Mouse (Mus musculus): ENCODE data around the gene Pkig. TPM values are rescaled to one million over a fixed set of nuclear protein-coding genes. Genes with fewer than 3 reads are reported as not detected.

Pkig gene
- total RNA-seq, 2 experiments from 2014 or later, result 93.9 to 125 TPM

DNA sequence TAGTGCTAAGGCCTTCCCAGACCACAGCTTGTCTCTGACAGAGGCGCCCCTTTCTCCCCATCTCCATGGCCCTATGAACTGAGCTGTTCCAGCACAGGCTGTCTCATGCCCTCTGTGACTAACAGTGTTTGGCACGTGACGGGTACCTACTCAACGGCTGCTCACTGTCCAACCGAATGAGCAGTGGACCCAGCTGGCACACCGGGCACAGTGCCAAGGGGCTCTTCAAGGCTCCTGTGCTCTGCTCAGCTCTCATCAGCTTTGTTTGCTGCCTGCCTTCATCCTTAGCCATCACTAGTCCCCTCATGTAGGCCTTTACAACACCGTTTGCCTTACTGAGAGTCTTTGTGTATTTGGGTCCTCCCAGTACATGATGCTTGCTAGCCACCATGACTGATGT lies 64.4 kb downstream of the Pkig start:
- TF ChIP-seq CTCF (IDR thresholded peaks at IDR 0.05), result no peak
- H3K27ac ChIP-seq, result no peak overlapping the region
- no peak for DNase-seq

DNA sequence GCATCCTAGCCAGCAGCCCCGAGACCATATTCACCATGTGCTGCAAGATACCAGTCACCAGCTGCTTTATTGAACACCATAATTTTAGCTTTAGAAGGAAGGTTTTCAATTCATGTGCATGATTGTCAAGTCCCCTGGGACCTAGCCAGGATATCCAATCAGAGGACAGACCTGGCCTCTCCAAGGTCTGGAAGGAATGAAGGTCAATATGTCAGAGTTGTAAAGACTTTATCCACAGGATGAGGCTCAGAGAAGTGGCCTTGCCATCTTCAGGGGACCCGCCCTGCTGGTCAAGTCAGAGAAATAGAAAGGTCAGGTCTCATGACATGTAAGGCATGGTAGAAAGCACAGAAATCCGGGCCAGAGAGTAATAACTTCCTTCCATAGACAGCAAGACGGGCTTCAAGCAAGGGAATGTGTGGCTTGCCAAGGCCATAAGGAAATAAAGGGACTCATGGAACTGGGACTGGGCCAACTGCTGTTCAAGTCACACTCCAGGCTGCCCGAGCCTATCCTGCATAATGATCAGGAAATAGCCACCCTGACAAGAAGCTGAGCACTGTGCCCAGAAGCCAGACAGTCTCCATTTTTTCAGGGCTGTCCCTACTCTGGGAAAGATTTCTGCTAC lies 68.7 kb downstream of the Pkig start:
- intact Hi-C loops (cut with DNase I), result loop anchor here (10.0 kb wide), 1 partner anchor 192 kb away; no protein-coding TSS in a partner anchor
- no peak for DNase-seq
- no peak for TF ChIP-seq CTCF (IDR thresholded peaks at IDR 0.05)
- no peak overlapping the region for H3K27ac ChIP-seq
- no peak overlapping the region for H3K4me3 ChIP-seq

More for the DNA sequence above, 64.4 kb downstream of the Pkig start:
- intact Hi-C loops (cut with DNase I), result loop anchor here (10.0 kb wide), 1 partner anchor 188 kb away; no protein-coding TSS in a partner anchor
- H3K4me3 ChIP-seq, result no peak overlapping the region

DNA sequence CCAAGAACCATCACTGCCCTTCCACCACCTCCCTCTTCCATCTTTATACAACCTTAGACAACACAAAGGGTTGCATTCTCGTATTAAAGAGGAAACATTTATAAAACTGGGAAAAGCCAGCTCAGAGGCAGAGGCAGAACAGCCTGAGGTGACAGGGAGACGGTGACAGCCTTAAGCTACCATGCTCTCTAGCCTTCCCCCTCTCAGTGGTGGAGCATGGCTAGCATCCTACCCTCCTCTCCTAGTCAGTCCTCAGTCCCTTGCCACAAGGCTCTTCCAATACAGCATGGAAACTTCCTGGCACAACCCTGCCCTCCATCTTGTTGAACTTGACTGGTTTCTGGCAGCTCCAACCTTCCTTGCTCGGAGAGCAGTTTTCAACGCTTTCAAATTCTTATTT lies 70.1 kb downstream of the Pkig start:
- DNase-seq, result no peak
- H3K27ac ChIP-seq, result no peak overlapping the region
- TF ChIP-seq CTCF (IDR thresholded peaks at IDR 0.05), result no peak
- no peak overlapping the region for H3K4me3 ChIP-seq
- intact Hi-C loops (cut with DNase I), result loop anchor here (10.0 kb wide), 1 partner anchor 193 kb away; no protein-coding TSS in a partner anchor

- H3K4me3 ChIP-seq, result no peak overlapping the region
- DNase-seq, result no peak
- no peak for TF ChIP-seq CTCF (IDR thresholded peaks at IDR 0.05)
- intact Hi-C loops (cut with DNase I), result no loop called here
- H3K27ac ChIP-seq, result no peak overlapping the region; the same call in 1 of the 2 replicates
Measured at GRCm38 (mm10) chr2:163732021-163732420, 73.8 kb downstream of the Pkig start.

DNA sequence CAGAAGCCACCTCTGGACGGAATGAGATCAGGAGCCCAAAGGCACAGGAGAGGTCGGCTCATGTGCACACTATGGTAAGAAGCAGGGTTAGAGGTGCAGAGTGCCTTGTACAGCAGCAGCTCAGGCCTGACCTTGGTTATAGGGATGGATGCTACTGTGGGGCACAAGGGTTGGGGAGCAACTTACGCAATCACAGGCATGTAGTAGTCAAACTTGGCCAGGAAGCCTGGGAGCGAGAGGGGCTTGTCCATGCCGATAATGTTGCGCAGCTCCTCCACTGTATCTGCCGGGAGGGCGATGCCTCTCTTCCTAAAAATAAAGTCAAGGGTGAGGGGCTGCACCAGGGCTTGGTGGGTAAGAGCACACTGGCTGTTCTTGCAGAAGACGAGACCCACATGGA lies 77.0 kb downstream of the Pkig start:
- no peak overlapping the region for H3K4me3 ChIP-seq
- H3K27ac ChIP-seq, result no peak overlapping the region
- DNase-seq, result no peak
- intact Hi-C loops (cut with DNase I), result no loop called here
- TF ChIP-seq CTCF (IDR thresholded peaks at IDR 0.05), result no peak

DNA sequence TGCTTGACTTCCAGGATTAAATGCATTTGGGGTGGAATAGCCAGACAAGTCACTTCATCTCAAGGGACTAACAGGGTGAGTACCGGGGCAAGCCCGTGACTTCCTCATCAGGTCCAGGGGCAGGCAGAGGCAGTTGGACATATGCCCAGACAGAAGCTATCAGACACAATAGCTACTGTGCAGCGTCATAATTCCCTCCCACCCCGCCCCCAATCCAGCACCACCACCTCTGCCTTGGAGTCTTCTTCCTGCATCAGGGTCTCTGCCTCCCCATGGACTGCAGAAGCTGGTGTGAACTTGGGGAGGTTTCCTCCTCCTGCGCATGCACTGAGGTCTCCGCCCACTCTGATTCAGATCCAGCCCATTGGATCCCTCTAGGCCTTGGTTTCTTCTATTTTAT lies 77.8 kb downstream of the Pkig start:
- intact Hi-C loops (cut with DNase I), result no loop called here
- TF ChIP-seq CTCF (IDR thresholded peaks at IDR 0.05), result no peak
- peak; percentile 47 for DNase-seq
- H3K27ac ChIP-seq, result no peak overlapping the region
- H3K4me3 ChIP-seq, result no peak overlapping the region

DNA sequence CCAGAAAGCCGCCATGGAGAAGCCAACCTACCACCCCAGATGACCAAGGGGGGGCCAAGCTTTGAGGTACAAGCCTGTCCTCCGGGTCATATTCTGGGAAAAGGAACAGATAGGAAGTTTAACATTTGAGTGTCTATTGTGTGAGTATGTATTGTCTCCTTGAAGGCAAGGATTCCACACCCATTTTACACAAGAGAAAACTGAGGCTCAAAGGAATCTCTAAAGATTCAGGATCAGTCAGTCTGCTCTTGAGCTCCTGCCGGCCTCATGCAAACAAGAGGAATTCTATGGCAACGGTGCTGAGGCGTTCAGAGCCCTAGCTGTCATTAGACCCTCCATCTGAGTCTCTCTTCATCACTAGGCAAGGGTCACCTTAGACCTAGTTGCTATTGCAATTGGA lies 84.5 kb downstream of the Pkig start:
- intact Hi-C loops (cut with DNase I), result no loop called here
- H3K27ac ChIP-seq, result no peak overlapping the region
- TF ChIP-seq CTCF (IDR thresholded peaks at IDR 0.05), result no peak
- no peak overlapping the region for H3K4me3 ChIP-seq
- no peak for DNase-seq

DNA sequence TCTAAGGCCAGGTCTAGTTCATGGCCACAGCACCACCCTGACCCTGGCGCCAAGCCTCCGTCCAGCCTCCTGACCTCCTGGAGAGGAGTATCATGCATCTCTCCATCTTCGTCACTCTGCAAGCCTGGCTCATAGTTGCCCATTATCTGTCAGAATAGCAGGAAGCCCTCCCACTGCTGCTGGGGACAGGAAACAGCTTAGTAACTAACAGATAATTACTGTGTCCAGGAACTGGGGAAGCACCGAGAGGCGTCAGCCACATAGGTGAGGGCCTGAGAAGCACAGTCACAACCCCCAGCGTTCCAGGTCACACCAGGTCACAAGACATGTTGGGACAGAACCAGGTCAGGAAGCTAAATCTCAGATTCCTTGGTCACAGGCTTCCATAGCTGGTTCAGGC lies 85.2 kb downstream of the Pkig start:
- DNase-seq, result no peak

DNA sequence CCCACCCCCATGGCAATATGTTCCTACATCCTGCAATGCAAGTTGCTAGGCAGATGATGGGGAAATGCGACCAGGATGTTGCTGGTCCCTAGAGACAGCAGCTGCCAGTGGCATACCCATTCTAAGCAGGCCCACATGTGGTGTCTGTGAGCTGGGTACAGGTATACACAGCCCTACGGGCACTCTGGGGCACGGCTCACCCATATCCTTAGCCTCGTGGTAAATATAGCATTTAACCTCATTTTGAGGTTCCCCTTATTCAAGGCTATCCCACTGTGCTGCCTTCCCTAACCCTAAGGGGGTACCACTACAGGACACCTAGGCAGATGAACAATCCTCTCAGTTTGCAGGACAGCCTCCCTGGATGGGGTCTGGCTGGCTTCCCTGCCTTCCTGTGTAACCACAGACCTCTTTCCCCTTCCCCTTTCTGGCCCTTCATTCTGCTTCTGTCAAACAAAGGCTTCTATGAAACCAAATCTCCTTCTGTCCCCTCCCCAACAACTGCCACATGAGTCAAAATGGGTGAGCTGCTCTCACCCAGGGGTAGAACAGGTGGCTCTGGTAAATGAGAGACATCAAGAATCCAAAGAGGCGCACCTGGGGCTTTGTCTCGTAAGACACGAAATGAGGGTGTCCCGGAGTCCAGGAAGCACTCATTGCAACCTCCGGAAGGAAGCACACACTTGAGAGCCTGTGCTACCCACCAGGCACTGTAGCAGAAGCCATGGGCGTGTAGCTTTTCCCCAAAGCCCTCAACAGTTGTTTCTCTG lies 86.8 kb downstream of the Pkig start:
- intact Hi-C loops (cut with DNase I), result no loop called here
- peak; percentile 9 for DNase-seq
- no peak overlapping the region for H3K27ac ChIP-seq

More for the DNA sequence above, 85.2 kb downstream of the Pkig start:
- H3K27ac ChIP-seq, result no peak overlapping the region
- H3K4me3 ChIP-seq, result no peak overlapping the region
- TF ChIP-seq CTCF (IDR thresholded peaks at IDR 0.05), result no peak
- intact Hi-C loops (cut with DNase I), result no loop called here

DNA sequence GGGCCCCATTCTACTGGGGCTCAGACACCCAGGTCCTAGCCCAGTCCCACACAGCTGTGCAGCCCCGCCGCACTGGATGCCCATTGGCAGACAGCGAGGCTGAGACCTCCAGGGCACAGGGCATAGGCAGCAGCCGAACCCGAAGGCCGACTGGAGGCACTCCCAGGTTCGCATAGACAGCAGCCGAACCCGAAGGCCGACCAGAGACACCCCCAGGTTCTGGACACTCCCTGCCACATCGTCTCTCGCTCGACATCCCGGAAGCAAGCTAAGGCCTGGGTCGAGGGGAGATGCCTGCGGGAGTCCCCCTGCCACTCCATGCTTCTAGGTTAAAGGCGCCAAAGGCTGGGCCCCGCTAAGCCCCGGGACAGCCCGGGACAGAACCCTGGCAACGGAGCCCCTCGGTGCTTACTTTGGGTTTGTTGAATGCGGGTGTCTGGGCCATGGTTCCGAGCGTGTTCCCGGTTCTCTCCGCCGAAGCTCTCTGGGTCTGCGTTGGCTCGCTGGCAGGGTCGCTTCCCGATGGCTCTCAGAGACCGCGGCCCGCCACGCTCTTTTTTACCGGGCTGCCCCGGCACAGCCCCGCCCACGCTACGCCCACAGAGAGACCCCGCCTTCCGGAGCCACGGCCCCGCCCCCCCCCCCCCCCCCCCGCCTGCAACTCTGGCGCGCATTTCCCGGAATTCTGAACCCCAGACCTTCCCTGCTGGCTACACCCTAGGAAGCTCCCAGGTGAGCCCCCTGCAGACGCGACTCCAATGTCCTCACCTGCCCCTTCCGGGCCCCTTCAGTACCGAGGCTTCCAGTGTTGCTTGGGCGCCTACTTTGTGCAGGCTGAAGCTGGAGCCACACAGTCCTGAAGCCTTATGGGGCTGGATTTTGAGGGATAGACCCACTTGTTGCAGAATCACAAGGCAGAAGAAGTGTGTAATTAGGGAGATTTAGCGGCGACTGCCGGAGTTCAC lies 91.7 kb downstream of the Pkig start, which contains the start of gene Ada:
Gene Ada, minus strand, starts transcription at position 593 of the 965 bp plus-strand sequence.
- intact Hi-C loops (cut with DNase I), result no loop called here
- DNase-seq, result peak; percentile 81
- no peak for TF ChIP-seq CTCF (IDR thresholded peaks at IDR 0.05)
- H3K27ac ChIP-seq, result peak within 1 kb of the TSS; percentile 75
- H3K4me3 ChIP-seq, result peak within 1 kb of the TSS; percentile 86

More for the DNA sequence above, 86.8 kb downstream of the Pkig start:
- TF ChIP-seq CTCF (IDR thresholded peaks at IDR 0.05), result no peak
- H3K4me3 ChIP-seq, result no peak overlapping the region

DNA sequence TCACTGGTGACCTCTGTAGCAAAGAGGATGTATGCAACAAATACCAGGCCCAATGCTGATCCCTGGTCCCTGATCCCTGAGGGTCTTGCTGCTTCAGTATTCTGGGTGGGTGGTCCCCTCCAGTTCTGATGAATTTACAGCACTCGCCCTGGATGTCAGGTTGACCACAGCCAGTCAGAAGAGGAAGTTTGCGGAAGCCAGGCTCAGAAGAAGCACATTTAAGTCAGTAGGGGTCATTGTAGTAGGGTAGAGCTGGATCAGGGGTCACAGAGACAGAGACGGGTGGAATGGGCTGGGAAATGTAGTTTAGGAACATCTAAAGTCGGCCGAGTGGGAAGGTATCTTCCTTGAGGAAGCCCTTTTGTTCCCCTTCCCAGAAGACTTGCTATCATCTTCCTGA lies 96.0 kb downstream of the Pkig start:
- intact Hi-C loops (cut with DNase I), result no loop called here
- Histone ChIP-seq H3K27ac (no peak overlapping the region), H3K4me3 (no peak overlapping the region)
- DNase-seq, result no peak
- no peak for TF ChIP-seq CTCF (IDR thresholded peaks at IDR 0.05)

DNA sequence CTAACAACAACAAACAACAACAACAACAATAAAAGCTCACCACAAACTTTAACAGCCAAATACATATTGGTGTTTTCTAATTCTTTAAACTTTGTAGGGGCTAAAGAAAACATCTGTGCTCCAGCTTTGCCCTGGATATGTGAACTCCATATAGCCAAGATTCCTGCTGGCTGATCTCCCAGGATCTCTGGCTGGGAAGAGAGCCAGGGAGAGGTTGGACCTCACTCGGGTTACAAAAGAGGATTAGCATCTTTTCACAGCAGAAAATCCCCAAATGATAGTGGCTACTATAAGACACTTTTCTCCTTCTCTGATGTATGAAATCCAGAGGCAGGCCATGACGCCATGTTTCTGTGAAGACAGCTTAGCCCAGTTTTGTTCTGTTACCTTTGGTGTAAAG lies 98.5 kb downstream of the Pkig start:
- Histone ChIP-seq H3K4me3 (no peak overlapping the region), H3K27ac (peak overlapping the region; percentile 40; the same call in 1 of the 2 replicates)
- DNase-seq, result peak; percentile 78
- no peak for TF ChIP-seq CTCF (IDR thresholded peaks at IDR 0.05)
- intact Hi-C loops (cut with DNase I), result no loop called here

Data from gastrocnemius, adult 2 months (tissue).